Mouse (Mus musculus): ENCODE measurements around the gene Dennd1c. TPM values are rescaled to one million over a fixed set of nuclear protein-coding genes. Genes with fewer than 3 reads are reported as not detected.
A peak's percentile ranks its signal among the peaks of the same experiment; 100 is the strongest.

Gene Dennd1c
- polyA plus RNA-seq, 1 experiment from 2014 or later: 1.6 TPM

DNA sequence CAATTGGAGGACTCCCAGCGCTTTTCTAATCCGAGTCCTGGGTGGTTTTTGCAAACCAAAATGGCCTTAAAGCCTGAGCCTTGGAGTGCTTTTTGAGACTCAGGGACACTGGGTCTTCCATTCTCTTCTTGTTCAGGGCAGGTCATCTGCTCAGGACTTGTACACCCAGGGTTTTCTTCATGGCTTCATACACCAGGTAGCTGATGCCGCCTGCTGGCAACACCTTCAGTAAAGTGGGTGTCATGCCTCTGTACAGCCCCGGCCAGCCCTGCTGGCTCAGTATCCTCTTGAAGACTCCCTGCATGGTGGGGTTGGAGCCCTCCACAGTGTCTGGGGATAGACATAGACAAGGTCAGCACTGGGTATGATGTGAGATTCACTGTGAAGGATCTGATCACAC is 45.5 kb downstream of the Dennd1c start:
- ATAC-seq (ENCODE audit: low read depth) (no peak), DNase-seq (no peak)
- H3K27me3 ChIP-seq: peaks cover 4% of the 10 kb centered on the region; the same call in 1 of the 2 replicates
- 70% methylated on average over 4 of the region's 4 CpGs for WGBS (ENCODE audit: insufficient replicate concordance)
- peak overlapping the region; percentile 65 for H3K4me3 ChIP-seq (replicated peaks)
- H3K36me3 ChIP-seq: peaks cover 14% of the 10 kb centered on the region
- peak overlapping the region; percentile 94 for H3K4me2 ChIP-seq
- peaks cover 36% of the 10 kb centered on the region for H3K4me1 ChIP-seq (replicated peaks)
- H3K27ac ChIP-seq: peak overlapping the region; percentile 89; the same call in 1 of the 2 replicates
- peak overlapping the region; percentile 82 for H3K9ac ChIP-seq
- H3K9me3 ChIP-seq (replicated peaks): no peaks in the 10 kb centered on the region

DNA sequence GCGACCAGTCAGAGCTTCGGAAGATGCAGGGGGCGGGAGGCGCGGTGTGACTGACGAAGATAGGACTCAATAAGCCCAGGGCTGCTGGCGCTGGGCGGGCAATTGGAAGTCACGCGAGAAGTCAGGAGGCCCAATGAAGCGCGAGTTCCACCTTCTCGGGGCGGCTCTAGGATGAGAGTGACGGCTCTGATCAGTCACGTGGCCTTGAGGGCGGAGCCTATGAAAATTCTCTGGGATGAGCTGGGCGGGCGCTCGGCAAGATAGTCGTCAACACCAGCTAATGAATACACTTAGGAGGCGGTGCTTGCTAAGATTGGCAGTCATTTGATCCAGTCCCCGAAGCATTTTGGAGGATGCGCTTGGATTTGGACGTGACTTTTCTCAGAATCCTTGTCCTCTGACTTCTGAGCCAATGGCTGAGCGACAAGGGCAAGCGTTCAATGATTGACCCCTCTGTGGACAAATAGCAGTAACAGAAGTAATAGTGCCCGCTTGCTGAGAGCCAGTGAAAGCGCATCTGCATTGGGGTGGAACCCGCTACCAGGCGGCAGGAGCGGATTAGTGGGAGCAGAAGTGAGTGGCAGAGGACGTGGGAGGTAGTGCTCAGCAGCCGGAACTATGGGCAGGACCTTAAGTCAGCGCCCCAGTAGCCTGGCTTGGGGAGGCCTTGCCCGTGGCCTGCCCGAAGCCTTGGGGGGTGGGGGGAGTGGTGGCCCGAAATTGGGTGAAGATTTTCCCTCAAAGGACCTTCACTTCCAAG is 46.5 kb downstream of the Dennd1c start:
- ATAC-seq (ENCODE audit: low read depth): peak; percentile 93
- Histone ChIP-seq H3K27me3 (peaks cover 4% of the 10 kb centered on the region; the same call in 1 of the 2 replicates), H3K9ac (peak overlapping the region; percentile 82)

DNA sequence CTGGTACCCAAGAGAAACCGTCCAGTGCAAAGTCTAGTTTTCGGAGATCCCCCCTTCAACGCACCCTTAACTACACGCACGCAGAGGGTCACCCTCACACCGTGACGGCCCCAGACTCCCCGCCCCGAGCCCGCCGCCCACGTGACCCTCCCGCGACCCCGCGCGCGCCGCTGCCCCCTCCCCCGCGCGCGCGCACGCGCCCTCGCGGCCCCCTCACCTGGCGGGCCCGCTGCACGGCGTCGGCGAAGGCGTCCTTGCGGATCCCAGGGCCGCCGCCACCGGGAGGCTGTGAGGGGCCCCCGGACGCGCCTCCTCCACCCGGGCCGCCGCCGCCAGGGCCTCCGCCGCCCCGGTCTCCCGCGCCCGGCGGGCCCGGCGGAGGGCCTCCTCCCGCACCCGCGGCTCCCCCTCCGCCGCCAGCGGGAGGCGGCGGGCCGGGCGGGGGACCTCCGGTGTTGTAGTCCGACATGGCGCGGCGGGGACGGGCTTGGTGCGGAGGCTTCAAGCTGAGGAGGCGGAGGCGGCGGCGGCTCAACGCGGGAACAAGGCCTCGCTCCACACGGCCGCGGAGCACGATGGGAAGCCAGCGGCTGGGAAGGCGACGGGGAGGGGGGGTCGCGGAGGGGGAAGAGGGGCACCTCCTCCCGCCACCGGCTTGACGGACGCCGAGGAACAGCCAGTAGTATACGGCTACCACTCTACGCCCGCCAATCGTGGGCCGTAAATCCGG is 47.2 kb downstream of the Dennd1c start, which contains the start of gene Khsrp:
Gene Khsrp (minus strand): TSS at position 592 of the 730 bp plus-strand sequence.
- Histone ChIP-seq H3K36me3 (peaks cover 32% of the 10 kb centered on the region), H3K4me1 (replicated peaks) (peaks cover 54% of the 10 kb centered on the region), H3K27ac (peak within 1 kb of the TSS; percentile 95), H3K4me3 (replicated peaks) (peak within 1 kb of the TSS; percentile 99), H3K4me2 (peak within 1 kb of the TSS; percentile 97), H3K27me3 (peaks cover 4% of the 10 kb centered on the region; the same call in 1 of the 2 replicates), H3K9ac (peak within 1 kb of the TSS; percentile 99), H3K9me3 (replicated peaks) (no peaks in the 10 kb centered on the region)
- DNase-seq (peak; percentile 26), ATAC-seq (ENCODE audit: low read depth) (no peak)
- under 1% methylated on average over 78 of the region's 99 CpGs for WGBS (ENCODE audit: insufficient replicate concordance)

More for the DNA sequence above, 46.5 kb downstream of the Dennd1c start:
- Histone ChIP-seq H3K27ac (peak overlapping the region; percentile 89), H3K4me2 (peak overlapping the region; percentile 94), H3K36me3 (peaks cover 24% of the 10 kb centered on the region), H3K4me1 (replicated peaks) (peaks cover 46% of the 10 kb centered on the region), H3K9me3 (replicated peaks) (no peaks in the 10 kb centered on the region), H3K4me3 (replicated peaks) (peak overlapping the region; percentile 99)
- peak; percentile 100 for DNase-seq
- under 1% methylated on average over 38 of the region's 38 CpGs for WGBS (ENCODE audit: insufficient replicate concordance)

DNA sequence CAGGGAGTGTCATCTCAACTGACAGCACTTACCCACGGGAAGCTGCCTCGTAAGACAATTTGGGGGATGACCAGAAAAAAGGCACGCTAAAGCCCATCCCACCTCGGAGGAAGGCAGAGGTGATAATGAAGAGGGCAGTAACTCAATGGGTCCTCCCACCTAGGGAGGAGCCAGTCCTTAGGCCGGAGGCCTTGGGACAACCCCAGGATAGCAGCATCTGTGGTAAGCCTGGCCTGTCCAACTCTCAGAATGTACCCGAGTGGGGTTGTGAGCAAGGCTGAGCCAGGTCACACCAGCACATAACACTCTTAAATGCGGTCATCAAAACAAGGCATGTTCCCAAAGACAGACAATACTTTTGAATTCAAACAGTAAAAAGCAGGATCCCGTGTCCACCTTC is 48.6 kb downstream of the Dennd1c start:
- peak; percentile 69 for DNase-seq
- peaks cover 63% of the 10 kb centered on the region for H3K4me1 ChIP-seq (replicated peaks)
- WGBS (ENCODE audit: insufficient replicate concordance): 20% methylated on average over 8 of the region's 8 CpGs

DNA sequence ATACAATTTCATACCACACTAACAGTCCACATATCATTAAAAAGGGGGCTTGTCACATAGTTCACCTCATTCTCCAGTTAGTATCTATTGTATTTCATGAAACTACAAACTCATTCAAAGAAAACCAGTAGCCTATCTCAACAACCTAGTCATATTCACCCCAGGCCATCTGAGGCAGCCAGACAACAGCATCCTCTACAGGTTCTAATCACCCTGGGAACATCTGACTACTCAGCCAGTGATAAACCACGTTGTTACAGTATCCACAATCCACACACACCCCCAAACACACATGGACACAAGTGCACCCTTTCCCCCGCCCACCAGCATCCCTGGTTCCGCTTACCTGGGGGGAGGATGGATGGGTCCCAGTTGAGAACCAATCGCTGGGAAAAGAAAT is 50.8 kb downstream of the Dennd1c start:
- Histone ChIP-seq H3K9me3 (replicated peaks) (no peaks in the 10 kb centered on the region), H3K4me1 (replicated peaks) (peaks cover 75% of the 10 kb centered on the region), H3K4me2 (peak overlapping the region; percentile 21; the same call in 1 of the 2 replicates), H3K27ac (peak overlapping the region; percentile 41), H3K4me3 (replicated peaks) (no peak overlapping the region), H3K9ac (0 out of 2 replicates have a peak overlapping the region, but pooled peaks have one; percentile 36), H3K27me3 (no peaks in the 10 kb centered on the region), H3K36me3 (peaks cover 68% of the 10 kb centered on the region)
- peak; percentile 40 for DNase-seq
- ATAC-seq (ENCODE audit: low read depth): no peak
- 60% methylated on average over 4 of the region's 4 CpGs for WGBS (ENCODE audit: insufficient replicate concordance)

More for the DNA sequence above, 48.6 kb downstream of the Dennd1c start:
- peak overlapping the region; percentile 95 for H3K27ac ChIP-seq
- no peak for ATAC-seq (ENCODE audit: low read depth)
- H3K27me3 ChIP-seq: no peaks in the 10 kb centered on the region
- peaks cover 46% of the 10 kb centered on the region for H3K36me3 ChIP-seq
- peak overlapping the region; percentile 99 for H3K4me3 ChIP-seq (replicated peaks)
- no peaks in the 10 kb centered on the region for H3K9me3 ChIP-seq (replicated peaks)
- H3K4me2 ChIP-seq: peak overlapping the region; percentile 97
- H3K9ac ChIP-seq: peak overlapping the region; percentile 99

DNA sequence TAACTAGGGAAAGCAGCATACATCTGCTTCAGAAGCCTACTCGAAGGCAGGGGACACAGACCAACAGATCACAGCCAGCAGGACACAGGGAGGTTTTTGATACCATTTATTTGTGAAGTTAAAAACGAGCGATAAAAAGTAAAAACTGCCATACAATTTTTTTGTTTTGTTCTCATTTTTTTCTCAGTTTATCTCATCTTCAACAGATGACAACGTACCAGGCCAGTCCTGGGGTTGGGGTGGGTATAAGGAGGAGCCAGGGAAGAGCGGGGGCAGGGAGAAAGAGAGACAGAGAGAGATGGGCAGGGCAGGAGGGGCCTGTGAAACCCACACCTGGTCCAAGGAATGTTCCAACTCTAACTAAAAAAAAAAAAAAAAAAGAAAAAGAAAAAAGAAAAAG is 57.4 kb downstream of the Dennd1c start:
- whole genome bisulfite sequencing (ENCODE audit: insufficient replicate concordance): 41% methylated on average over 5 of the region's 5 CpGs
- peaks cover 66% of the 10 kb centered on the region for H3K36me3 ChIP-seq
- ATAC-seq (ENCODE audit: low read depth): peak; percentile 48; the same call in 1 of the 2 replicates

DNA sequence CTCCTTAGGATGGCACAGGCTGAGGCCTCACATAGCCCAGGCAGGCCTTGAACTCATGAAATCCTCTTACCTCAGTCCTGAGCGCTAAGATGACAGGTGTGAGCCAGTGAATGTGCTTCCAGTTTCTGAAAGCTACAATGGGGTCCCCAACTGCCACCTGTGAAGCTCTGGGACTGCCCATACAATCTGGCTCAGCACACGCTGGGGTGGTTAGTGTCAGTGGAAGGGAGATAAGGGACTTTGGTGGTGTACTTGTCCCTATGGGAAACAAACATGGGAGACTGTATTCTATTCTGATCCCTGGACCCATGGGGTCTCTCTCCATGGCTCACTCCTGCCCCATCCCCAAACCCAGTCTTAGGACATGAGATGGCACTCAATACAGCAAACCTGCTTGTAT is 58.6 kb downstream of the Dennd1c start:
- ATAC-seq (ENCODE audit: low read depth): peak; percentile 83
- peak overlapping the region; percentile 30 for H3K9ac ChIP-seq
- peaks cover 67% of the 10 kb centered on the region for H3K4me1 ChIP-seq (replicated peaks)
- H3K9me3 ChIP-seq (replicated peaks): no peaks in the 10 kb centered on the region
- H3K36me3 ChIP-seq: peaks cover 53% of the 10 kb centered on the region
- no peak overlapping the region for H3K4me3 ChIP-seq (replicated peaks)
- no peaks in the 10 kb centered on the region for H3K27me3 ChIP-seq
- peak; percentile 61 for DNase-seq
- peak overlapping the region; percentile 89 for H3K27ac ChIP-seq
- 25% methylated on average over 2 of the region's 2 CpGs for WGBS (ENCODE audit: insufficient replicate concordance)
- peak overlapping the region; percentile 28 for H3K4me2 ChIP-seq

More for the DNA sequence above, 57.4 kb downstream of the Dennd1c start:
- Histone ChIP-seq H3K27ac (peak overlapping the region; percentile 89), H3K9me3 (replicated peaks) (no peaks in the 10 kb centered on the region), H3K9ac (0 out of 2 replicates have a peak overlapping the region, but pooled peaks have one; percentile 30), H3K4me3 (replicated peaks) (no peak overlapping the region), H3K4me1 (replicated peaks) (peaks cover 74% of the 10 kb centered on the region), H3K4me2 (no peak overlapping the region), H3K27me3 (no peaks in the 10 kb centered on the region)
- DNase-seq: no peak

Other genes starting within 250 kb of the Dennd1c start
- gene Rfx2, start 247.5 kb downstream of the Dennd1c start, polyA plus RNA-seq (2015; fragmentation: Nextera tagmentation; extraction: Ambion mirVana): 10.1 and 10.7 TPM in 2 replicates
- not detected in 2 replicates for gene Acsbg2, start 204.1 kb downstream of the Dennd1c start, polyA plus RNA-seq (2015; fragmentation: Nextera tagmentation; extraction: Ambion mirVana)
- 0.03 and 0.08 TPM in 2 replicates for gene 1700061G19Rik, start 203.0 kb downstream of the Dennd1c start, polyA plus RNA-seq (2015; fragmentation: Nextera tagmentation; extraction: Ambion mirVana)
- gene Mllt1, start 143.1 kb downstream of the Dennd1c start, polyA plus RNA-seq (2015; fragmentation: Nextera tagmentation; extraction: Ambion mirVana): 11.0 and 12.1 TPM in 2 replicates
- gene Acer1, start 96.4 kb downstream of the Dennd1c start, polyA plus RNA-seq (2015; fragmentation: Nextera tagmentation; extraction: Ambion mirVana): not detected in 2 replicates
- 88.2 and 100.0 TPM in 2 replicates for gene Clpp, start 88.2 kb downstream of the Dennd1c start, polyA plus RNA-seq (2015; fragmentation: Nextera tagmentation; extraction: Ambion mirVana)
- 19.7 and 20.9 TPM in 2 replicates for gene Alkbh7, start 81.2 kb downstream of the Dennd1c start, polyA plus RNA-seq (2015; fragmentation: Nextera tagmentation; extraction: Ambion mirVana)
- 0.23 TPM in 1 of 2 replicates, not detected in the other for gene Pspn, start 78.5 kb downstream of the Dennd1c start, polyA plus RNA-seq (2015; fragmentation: Nextera tagmentation; extraction: Ambion mirVana)
- 64.4 and 73.9 TPM in 2 replicates for gene Gtf2f1, start 67.2 kb downstream of the Dennd1c start, polyA plus RNA-seq (2015; fragmentation: Nextera tagmentation; extraction: Ambion mirVana)
- 0.20 and 0.21 TPM in 2 replicates for gene Gm17949, start 67.0 kb downstream of the Dennd1c start, polyA plus RNA-seq (2015; fragmentation: Nextera tagmentation; extraction: Ambion mirVana)
- 26.2 and 27.8 TPM in 2 replicates for gene Khsrp, start 47.0 kb downstream of the Dennd1c start, polyA plus RNA-seq (2015; fragmentation: Nextera tagmentation; extraction: Ambion mirVana)
- gene Slc25a41, start 36.9 kb downstream of the Dennd1c start, polyA plus RNA-seq (2015; fragmentation: Nextera tagmentation; extraction: Ambion mirVana): not detected in 2 replicates
- 2.9 and 3.1 TPM in 2 replicates for gene Crb3, start 19.4 kb downstream of the Dennd1c start, polyA plus RNA-seq (2015; fragmentation: Nextera tagmentation; extraction: Ambion mirVana)
- gene Slc25a23, start 18.7 kb downstream of the Dennd1c start, polyA plus RNA-seq (2015; fragmentation: Nextera tagmentation; extraction: Ambion mirVana): 2.4 and 2.9 TPM in 2 replicates
- gene Tubb4a, start 9.3 kb upstream of the Dennd1c start, polyA plus RNA-seq (2015; fragmentation: Nextera tagmentation; extraction: Ambion mirVana): 0.55 and 0.87 TPM in 2 replicates
- gene Tnfsf9, start 26.8 kb upstream of the Dennd1c start, polyA plus RNA-seq (2015; fragmentation: Nextera tagmentation; extraction: Ambion mirVana): 1.0 and 1.1 TPM in 2 replicates
- not detected in 2 replicates for gene Cd70, start 71.3 kb upstream of the Dennd1c start, polyA plus RNA-seq (2015; fragmentation: Nextera tagmentation; extraction: Ambion mirVana)
- 1.4 and 1.8 TPM in 2 replicates for gene Tnfsf14, start 115.7 kb upstream of the Dennd1c start, polyA plus RNA-seq (2015; fragmentation: Nextera tagmentation; extraction: Ambion mirVana)
- 98.2 and 119 TPM in 2 replicates for gene C3, start 149.6 kb upstream of the Dennd1c start, polyA plus RNA-seq (2015; fragmentation: Nextera tagmentation; extraction: Ambion mirVana)
- gene Gpr108, start 169.9 kb upstream of the Dennd1c start, polyA plus RNA-seq (2015; fragmentation: Nextera tagmentation; extraction: Ambion mirVana): 13.7 and 15.2 TPM in 2 replicates
- gene Trip10, start 170.9 kb upstream of the Dennd1c start, polyA plus RNA-seq (2015; fragmentation: Nextera tagmentation; extraction: Ambion mirVana): 10.4 and 11.9 TPM in 2 replicates
- gene Vav1, start 200.6 kb upstream of the Dennd1c start, polyA plus RNA-seq (2015; fragmentation: Nextera tagmentation; extraction: Ambion mirVana): 11.6 and 12.5 TPM in 2 replicates